Mouse (Mus musculus) T-cell, adult 2 months (primary cell): ENCODE measurements at regions not wholly inside any gene's neighbourhood (a gene's known extent, or its start where the extent isn't known, plus 50 kb on each side); places are given as distances from the start of the nearest gene placed in this dataset.

Experiments
- DNase-seq: peaks from one replicate; pipeline ENCODE4 v3.0.0; 2022; ENCODE audit warnings: low spot score

GRCm38 (mm10) chr14:24877853-24878252 lies 390.9 kb downstream of the Rps24 start:
- no peak for DNase-seq

DNA sequence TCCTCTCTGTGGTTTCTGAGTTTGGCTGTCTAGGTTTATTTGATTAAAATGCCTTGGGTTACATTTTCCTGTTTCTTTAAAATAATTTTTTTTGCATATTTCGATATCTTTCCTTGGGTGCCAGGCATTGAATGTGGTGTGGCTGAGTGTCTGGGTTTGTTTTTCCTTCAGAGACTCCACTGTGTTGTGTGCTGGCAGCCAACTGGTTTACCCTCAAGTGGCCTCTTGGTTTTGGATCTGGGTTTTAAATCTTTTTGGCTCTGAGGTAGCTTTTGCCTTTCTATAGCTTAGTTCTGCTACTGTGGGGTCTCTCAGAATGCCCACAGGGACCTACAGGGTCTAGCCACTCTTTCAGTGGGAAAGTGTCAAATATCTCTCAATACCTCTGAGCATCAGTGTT lies 399.2 kb downstream of the Rps24 start:
- DNase-seq, result no peak

DNA sequence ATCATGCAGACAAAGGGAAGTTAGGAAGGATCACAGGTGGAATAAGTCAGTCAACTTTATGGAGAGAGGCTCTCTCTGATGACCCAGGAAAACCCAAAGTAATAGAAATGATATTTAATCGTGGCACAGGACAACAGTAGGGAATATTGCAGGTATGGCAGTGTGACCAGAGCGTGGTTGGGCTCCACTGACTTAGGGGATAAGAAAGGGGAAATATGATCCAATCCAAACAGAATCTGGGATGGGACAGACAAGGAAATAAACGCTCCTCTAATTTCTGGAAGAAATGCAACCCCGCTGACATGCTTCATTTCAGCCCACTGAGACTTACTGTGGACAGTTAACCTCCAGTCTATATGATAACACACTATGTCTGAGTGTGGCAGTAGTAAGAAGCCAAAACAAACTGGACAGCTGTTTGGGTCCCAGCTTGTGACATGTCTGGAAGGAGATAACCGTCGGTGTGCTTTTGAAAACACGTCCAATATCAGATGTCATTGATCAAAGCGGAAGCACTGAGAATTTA lies 400.0 kb downstream of the Rps24 start:
- DNase-seq, result no peak

- DNase-seq, result no peak
Measured at GRCm38 (mm10) chr14:24890856-24891255, 403.9 kb downstream of the Rps24 start.

DNA sequence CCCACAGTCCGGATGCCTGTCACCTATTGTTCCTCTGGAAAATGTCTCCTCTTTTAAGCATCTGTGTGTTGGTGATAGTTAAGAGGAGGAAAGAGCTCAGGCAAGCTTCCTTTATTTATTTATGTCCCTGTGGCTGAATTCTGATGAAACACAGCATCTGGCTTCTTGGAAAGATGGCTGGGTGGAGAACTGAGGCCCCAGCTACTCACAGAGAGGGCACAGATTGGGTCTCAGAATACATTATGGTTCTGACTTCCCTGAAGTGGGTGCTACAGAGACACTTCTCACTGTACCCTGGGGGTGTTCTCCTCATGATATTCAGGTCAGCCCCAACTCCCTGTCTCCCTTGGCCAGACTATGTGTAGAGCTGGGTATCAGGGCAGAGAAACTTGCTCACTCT lies 408.3 kb downstream of the Rps24 start:
- no peak for DNase-seq

DNA sequence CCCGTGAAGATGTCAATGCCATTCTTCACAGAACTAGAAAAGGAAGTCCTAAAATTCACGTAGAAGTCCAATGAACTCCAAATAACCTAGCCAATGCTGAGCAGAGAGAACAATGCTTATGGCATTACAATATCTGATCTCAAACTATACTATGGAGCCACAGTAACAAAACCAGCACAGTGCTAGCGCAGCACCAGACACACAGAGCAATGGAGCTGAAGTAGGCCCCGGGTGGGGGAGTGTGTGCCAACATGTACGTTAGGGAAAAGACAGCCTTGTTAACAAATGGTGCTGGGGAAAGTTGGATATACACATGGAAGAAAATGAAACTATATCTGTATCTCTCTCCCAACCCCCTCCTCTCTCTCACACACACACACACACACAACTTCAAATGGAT lies 409.8 kb downstream of the Rps24 start:
- no peak for DNase-seq

DNA sequence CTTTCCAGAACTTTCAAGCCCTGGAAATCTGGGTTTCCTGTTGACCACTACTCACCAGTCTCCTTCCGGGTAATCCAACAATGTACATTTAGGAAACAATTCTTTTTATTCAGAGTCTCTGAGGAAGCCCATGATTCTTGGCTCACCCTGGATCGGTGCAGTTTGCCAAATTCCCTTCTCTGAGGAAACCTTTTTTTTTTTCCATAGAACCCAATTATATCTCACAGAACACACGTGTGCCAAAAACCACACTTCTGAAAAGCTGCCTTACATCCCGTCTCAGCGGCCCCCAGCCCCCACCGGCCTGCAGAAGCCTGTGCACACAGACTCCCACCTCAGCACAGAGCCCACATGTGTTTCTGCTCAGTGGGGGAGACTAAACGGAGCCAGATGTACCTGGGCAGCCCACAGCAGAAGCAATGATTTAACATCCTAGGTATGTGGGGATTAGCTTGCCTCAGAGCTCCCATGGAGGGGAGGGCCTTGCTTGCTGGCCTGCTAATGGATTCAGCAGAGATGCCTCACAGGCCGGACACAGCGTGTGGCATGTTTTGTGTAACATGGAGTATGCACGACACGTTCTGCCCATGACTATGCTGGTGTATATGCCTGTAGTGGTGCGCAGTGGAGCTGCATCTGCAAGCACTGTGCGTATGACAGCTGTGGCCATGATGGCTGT lies 413.7 kb downstream of the Rps24 start:
- DNase-seq, result no peak

DNA sequence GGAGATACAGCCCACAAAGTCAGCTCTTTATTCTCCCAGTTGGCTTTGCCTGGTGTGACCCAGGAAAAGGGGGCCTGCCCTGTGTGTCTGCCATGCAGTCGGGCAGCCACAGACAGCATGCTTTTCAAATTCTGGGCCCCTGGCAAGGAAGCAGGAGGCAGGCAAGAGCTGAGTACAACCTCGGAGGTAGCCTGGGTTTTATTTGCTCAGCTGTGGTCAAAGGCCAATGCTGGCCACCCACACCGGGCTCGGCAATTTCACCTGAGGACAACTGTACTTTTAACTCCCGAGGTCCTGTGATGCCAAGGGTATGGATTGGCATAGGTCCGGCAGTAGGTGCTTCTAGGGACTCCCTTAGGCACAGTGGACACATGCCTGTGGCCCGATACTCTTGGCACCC lies 414.8 kb downstream of the Rps24 start:
- no peak for DNase-seq

DNA sequence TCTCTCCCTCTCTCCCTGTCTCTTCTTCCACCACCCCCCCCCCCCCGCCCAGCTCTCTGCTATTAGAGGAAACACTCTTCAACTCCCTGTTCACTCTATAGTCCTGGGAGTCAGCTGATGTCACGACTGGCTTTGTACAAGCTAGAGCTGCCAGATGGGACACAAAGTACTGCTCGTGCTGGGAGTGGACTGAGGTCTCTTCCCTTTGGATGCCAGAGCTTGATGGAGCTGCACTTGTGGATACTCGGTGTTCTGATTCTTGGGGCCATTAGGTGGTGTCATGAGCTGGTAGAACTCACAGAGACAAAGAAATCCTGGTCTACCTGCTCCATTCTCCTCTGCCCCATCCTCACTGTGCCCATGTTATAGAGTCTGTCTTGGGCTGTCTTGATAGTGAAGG lies 415.9 kb downstream of the Rps24 start:
- no peak for DNase-seq

DNA sequence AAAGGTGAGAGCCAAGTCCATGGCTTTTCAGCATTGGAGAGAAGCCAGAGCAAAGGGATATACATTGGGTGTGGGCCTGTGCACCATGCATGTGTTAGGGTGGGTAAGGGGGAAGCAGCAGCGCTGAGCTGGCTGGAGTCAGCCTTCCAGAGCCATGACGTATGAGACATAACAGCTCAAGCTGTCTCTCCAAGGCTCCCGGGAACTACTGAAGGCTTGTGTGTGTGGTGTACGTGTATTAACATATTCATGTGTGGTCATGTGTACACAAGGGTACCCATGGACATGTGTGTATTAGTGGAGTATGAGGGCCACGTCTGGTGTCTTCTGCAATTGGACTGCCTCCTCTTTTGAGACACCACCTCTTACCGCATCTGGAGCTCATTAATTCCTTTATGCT lies 417.8 kb downstream of the Rps24 start:
- DNase-seq, result no peak

- DNase-seq, result no peak
Measured at GRCm38 (mm10) chr14:24906916-24907315, 420.0 kb downstream of the Rps24 start.

GRCm38 (mm10) chr14:24908377-24908776 lies 421.5 kb downstream of the Rps24 start:
- no peak for DNase-seq

GRCm38 (mm10) chr14:24911621-24912020 lies 424.7 kb downstream of the Rps24 start:
- no peak for DNase-seq

DNA sequence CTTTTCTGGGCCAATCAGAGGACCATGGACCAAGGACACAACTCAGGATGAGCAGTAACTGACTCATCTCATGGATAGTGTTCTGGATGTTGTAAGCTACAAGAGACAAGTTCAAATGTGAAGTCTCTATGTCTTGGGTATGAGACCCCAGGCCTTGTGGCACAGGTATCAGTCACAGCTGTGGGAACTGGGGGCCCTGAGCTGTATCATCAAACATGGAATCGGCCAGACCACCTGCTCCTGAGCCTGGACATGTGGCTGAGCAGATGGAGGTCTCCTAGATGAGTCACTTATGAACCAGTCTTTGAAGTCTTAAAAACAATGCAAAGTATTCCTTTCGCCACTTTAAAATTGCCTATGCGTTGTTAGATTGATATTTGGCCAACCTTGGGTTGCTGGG lies 432.1 kb downstream of the Rps24 start:
- DNase-seq, result no peak

DNA sequence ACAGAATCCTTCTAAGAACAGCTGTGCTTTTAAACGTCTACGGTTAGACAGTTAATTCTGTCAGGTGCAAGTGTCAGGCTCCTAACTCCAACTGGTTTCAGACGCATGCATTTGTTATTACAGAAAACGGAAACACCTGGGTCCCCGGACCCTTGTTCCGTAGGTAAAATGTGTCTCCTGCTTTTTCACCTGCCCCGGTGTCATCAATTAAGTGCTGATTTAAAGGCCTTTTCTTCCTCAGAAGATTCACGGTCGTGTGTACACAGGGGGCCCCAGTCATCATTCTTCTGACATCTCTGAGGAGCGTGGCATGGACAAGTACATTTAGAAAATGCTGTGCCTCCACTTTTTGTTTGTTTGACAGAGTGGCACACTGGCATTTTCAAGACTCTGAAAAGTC lies 435.1 kb downstream of the Rps24 start:
- DNase-seq, result no peak

DNA sequence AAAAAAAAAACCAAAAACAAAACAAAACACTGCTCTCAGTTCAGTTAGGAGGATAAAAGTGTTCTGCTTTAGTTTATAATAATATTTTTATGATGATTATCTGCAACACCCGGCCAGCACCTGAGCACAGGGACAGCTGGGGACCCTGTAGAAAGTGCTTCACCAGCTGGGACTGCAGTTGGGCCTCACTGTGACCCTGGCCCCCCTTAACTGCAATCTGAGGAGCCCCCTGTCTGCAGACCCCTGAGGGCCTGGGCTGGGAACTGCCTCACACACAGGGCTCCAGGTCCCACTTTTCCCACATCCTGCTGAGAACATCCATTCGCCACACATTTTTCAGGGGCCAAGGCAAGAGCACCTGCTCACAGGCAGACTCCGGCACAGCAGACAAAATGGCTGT lies 437.6 kb downstream of the Rps24 start:
- DNase-seq, result no peak

GRCm38 (mm10) chr14:24926086-24927048 lies 439.4 kb downstream of the Rps24 start:
- no peak for DNase-seq

DNA sequence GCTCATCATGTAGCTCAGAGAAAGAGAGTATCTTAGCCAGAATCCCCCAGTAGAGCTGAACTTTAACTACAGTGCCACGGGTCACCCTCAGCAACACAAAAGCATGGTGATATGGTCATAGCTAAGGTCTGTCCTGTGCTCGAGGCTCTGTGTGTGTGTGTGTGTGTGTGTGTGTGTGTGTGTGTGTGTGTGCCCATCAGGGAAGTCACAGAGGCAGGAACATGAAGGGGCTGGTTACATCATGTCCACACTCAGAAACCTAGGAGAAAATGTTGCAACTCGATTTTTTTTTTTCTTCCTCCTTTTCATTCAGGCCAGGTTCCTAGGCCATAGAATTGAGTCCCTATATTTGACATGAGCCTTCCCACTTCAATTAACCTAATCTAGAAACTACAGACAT lies 441.8 kb downstream of the Rps24 start:
- no peak for DNase-seq

DNA sequence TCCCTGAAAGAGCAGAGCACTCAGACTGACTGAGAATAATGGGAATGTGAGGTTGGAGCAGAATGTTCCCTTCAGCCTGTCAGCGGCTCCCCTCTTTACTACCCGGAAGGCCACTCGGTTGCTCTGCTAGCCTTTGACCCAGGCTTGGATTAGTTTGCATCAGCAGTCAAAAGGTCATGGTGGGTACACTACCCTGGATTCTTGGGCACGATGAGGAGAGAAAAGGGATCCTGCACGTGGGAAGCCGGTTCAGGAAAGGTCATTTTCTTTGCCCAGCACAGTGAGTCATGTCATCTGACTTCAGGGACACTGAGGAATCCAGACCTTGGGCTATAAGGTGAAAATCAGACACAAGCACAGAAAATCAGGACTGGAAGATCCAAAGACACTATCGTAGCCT lies 443.3 kb downstream of the Rps24 start:
- DNase-seq, result no peak

DNA sequence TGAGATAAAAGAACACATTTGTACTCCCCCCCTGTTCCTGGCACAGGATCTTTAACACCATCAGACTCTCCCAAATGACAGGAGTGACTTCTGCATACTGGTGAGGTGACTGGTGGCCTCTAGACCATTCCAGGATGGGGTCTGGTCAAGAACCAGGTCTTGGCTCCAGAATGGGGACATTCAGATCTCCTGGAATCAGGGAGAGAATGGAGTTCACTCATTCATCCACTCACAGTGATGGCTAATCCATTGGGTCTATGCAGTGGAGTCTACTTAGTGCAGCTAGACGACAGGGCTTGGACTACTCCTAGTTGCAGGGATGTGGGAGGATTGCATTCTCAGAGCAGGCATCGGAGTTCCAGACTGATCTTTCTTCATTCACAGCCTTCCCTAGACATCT lies 451.0 kb downstream of the Rps24 start:
- no peak for DNase-seq

GRCm38 (mm10) chr14:24939068-24939467 lies 452.1 kb downstream of the Rps24 start:
- DNase-seq, result no peak

DNA sequence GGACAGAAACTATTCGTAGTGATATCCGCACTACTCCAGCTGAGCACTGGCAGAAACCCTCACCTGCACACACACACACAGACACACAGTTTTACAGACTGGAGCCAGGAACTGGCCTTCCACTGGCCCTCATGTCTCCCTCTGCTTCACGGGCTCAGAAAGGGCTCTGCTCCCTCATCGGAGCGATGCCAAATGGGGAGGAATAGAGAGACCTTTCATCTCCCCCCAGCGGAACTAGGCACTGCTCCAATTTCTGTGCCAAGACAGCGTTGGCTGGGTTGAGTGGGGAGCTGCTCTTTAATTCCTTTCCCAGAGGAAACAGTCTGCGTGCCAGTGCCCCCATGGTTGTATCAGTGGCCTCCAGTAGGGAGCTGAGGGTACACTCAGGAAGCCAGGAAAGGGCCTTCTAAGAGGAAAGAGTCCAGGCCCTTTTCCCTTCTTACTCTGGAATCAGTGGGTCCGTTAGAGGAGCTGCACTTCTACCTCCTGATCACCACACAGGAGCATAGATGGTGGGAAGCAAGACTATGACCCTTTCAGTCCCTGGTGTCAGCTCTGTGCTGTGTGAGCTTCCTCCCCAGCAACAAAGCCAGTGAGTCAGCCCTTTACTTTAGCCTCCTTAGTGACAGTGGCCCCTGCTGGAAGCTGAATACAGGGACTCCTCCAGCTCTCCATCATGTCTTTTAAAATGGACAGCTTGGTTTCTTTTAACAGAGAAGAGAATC lies 452.7 kb downstream of the Rps24 start:
- DNase-seq, result no peak

DNA sequence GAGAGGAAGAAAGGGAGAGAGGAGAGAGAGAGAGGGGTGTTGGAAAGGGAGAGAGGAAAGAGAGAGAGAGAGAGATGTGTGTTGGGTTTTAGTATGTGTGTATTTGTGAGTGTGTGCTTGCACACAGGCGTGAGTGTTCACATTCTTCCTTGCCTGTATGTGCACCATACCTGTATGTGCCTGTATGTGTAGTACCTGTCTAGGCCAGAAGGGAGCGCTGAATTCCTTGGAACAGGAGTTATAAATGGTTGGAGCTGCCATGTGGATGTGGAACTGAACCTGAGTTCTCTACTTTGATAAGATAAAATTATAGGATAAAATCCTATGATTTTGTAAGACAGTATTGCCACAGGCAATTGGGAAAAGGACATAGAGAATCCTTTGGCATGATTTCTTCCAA lies 458.8 kb downstream of the Rps24 start:
- DNase-seq, result no peak
